Mouse (Mus musculus) heart, adult 8-10 months (tissue): Measurements from ENCODE around the gene Vmn1r8. TPM values are rescaled to one million over a fixed set of nuclear protein-coding genes. Genes with fewer than 3 reads are reported as not detected.
"Not testable (repeated sequence)": the region's sequence is repeated elsewhere in the genome, so short reads cannot be mapped to it uniquely, and the experiment has no call there.

Experiments
- DNase-seq: peaks from one replicate; pipeline ENCODE4 v3.0.0; 2022; ENCODE audit warnings: low spot score
- total RNA-seq, 4 experiments: library from RNA; stranded (reverse); gene quantifications; 2 replicates each; pipeline ENCODE4 v1.2.4; 2022

The Vmn1r8 gene
- not detected for total RNA-seq

DNA sequence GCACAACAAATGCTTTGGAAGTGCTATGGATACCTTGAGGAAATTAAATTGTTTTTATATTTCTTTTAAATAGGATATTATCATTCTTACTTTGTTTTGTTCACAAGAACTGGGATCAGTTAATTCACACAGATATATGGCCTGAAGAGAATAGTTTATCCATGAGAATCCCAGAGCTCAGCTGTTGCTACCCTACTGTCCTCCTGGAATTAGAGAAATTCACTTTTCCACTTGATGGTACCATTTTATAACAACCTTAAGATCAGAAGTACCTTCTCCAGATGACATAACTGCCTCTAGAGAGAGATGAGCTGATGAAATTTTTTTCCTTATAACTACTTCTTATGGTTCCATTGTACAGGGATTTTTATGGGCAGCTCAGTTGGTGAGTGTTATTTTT, at the start of gene Vmn1r8:
TSS of gene Vmn1r8 (plus strand) at position 301 of the 400 bp plus-strand sequence.
- no peak for DNase-seq

DNA sequence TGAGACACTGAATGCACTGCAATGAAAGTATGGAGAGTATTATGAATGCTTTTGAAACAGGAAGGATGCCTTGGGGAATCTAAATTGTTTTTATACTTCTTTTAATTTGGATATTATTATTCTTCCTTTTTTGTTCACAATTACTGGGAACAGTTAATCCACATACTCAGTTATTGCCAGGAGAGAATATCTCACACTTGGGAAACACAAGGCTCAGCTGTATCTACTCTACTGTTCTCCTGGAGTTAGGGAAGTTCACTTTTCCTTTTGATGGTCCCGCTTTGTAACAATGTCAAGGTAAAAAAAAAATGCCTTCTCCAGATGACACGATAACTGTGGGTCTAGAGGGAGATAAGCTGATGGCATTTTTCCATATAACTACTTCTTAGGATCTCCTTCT, 35.1 kb upstream of the Vmn1r8 start, which contains the start of gene Vmn1r6:
TSS of gene Vmn1r6 (plus strand) at position 301 of the 400 bp plus-strand sequence.
- no peak for DNase-seq

DNA sequence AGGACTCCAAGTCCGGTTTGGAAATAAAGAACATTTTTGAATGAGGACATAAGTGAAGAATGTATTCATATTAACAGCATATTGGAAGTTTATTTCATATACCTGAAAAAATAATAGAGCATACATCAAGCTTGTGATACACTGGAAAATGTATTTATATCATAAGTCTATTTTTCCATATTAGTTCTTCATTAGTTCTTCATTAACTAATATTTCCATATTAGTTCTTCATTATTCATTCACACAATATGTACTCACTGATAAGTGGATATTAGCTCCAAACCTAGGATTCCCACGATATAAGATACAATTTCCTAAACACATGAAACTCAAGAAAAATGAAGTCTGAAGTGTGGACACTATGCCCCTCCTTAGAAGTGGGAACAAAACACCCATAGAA, 6.9 kb upstream of the Vmn1r8 start, which contains the start of gene Vmn1r7:
TSS of gene Vmn1r7 (minus strand) at position 101 of the 400 bp plus-strand sequence.
- not testable (repeated sequence) for DNase-seq

DNA sequence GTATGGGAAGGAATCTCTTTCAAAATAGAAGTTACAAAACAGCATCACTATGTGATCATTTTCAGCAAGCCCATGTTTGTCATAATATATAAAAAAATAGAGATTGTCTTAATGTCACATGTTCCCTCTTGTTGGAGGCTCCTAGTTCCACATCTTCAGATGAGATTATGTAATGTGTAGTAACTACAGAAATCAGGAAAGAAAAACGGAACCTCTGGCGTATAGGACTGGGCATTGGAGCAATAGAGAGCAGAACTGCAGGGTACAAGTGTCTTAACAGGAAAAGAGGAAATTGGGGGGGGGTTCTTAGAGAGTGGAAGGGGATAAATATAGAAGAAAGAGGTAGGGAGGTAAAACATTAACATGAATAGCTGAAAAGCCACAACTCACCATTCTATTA, 2.6 kb downstream of the Vmn1r8 start:
- no peak for DNase-seq

DNA sequence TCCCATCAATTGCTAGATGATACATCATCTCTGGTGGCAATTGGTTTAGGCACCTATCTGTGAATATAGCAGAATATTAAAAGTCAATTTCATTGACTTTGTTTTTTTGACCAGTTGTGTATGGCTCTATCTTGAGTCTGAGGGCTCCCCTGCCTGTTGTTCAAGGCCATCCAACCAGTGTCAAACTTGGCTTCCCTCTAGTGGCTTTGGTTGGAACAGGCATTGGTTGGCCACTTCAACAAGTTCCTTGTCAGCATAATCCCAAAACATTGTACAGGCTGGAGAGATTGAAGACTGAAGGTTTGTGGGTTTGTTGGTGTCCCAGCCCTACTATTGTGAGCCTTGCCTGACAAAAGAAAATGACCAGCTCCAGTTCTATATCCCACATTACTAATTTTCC, 31.6 kb downstream of the Vmn1r8 start:
- DNase-seq, result no peak

DNA sequence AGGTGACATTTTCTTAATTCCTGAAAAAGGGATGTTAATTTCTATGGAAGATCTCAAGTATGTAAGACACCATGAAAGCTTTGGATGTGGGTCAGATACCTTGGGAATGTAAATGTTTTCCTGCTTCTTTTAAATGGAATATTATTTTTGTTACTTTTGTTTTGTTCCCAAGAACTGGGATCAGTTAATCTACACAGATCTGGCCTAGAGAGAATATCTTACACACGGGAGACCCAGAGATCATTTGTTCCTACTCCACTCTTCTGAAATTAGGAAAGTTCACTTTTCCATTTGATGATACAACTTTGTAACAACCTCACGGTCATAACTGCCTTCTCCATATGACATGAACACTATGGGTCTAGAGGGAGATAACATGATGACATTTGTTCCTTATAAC, 34.4 kb downstream of the Vmn1r8 start, which contains the start of gene Vmn1r9:
TSS of gene Vmn1r9 (plus strand) at position 301 of the 400 bp plus-strand sequence.
- DNase-seq, result no peak

Other genes starting within 250 kb of the Vmn1r8 start
- 10 to 100 TPM; 23.4 to 36.2 (median 27.8) TPM for gene Kbtbd2, start 234.5 kb upstream of the Vmn1r8 start, total RNA-seq
- 10 to 100 TPM; 86.6 to 95.2 (median 88.9) TPM for gene Fkbp9, start 200.2 kb upstream of the Vmn1r8 start, total RNA-seq
- 10 to 100 TPM; 71.9 to 85.2 (median 79.4) TPM for gene Nt5c3, start 108.4 kb upstream of the Vmn1r8 start, total RNA-seq
- gene Vmn1r4, start 108.3 kb upstream of the Vmn1r8 start, total RNA-seq, result under 1 TPM in 1 of 4 experiments, not detected in 3; 0.22 TPM
- gene Vmn1r5, start 62.0 kb upstream of the Vmn1r8 start, total RNA-seq, result not detected
- gene Vmn1r6, start 35.0 kb upstream of the Vmn1r8 start, total RNA-seq, result not detected
- not detected for gene Vmn1r7, start 7.0 kb upstream of the Vmn1r8 start, total RNA-seq
- not detected for gene Vmn1r9, start 34.5 kb downstream of the Vmn1r8 start, total RNA-seq
- gene Vmn1r10, start 77.2 kb downstream of the Vmn1r8 start, total RNA-seq, result not detected
- gene Vmn1r11, start 101.2 kb downstream of the Vmn1r8 start, total RNA-seq, result not detected
- gene Vmn1r12, start 124.6 kb downstream of the Vmn1r8 start, total RNA-seq, result not detected
- not detected for gene Vmn1r13, start 171.0 kb downstream of the Vmn1r8 start, total RNA-seq
- not detected for gene Vmn1r14, start 199.4 kb downstream of the Vmn1r8 start, total RNA-seq
- not detected for gene Vmn1r15, start 225.7 kb downstream of the Vmn1r8 start, total RNA-seq